Mouse (Mus musculus): ENCODE data around the gene Pkn2. TPM values are rescaled to one million over a fixed set of nuclear protein-coding genes. Genes with fewer than 3 reads are reported as not detected.

The Pkn2 gene
- polyA plus RNA-seq, 1 experiment: 7.6 TPM

GRCm38 (mm10) chr3:142811582-142811981, 70.2 kb downstream of the Pkn2 start:
- TF ChIP-seq POLR2A (IDR thresholded peaks at IDR 0.05; ENCODE audit: low read depth, low read length) (no peak), CTCF (IDR thresholded peaks at IDR 0.05; ENCODE audit: extremely low read depth, insufficient read depth, insufficient read length, insufficient replicate concordance) (no peak)
- 94% methylated on average over 3 of the region's 3 CpGs for WGBS
- H3K4me3 ChIP-seq (ENCODE audit: extremely low read depth, insufficient read depth, insufficient read length): no peak overlapping the region
- no peaks in the 10 kb centered on the region for H3K4me1 ChIP-seq (ENCODE audit: control insufficient read depth, insufficient read depth, insufficient read length)
- peaks cover 9% of the 10 kb centered on the region for H3K36me3 ChIP-seq (ENCODE audit: control insufficient read depth, insufficient read depth, low read length)
- no peak overlapping the region for H3K27ac ChIP-seq (ENCODE audit: insufficient read depth, low read length)
- DNase-seq (ENCODE audit: low read depth in 1 of 2, low spot score in 2 of 2): no peak
- no peaks in the 10 kb centered on the region for H3K27me3 ChIP-seq (ENCODE audit: control insufficient read depth, insufficient read depth, low read length)

DNA sequence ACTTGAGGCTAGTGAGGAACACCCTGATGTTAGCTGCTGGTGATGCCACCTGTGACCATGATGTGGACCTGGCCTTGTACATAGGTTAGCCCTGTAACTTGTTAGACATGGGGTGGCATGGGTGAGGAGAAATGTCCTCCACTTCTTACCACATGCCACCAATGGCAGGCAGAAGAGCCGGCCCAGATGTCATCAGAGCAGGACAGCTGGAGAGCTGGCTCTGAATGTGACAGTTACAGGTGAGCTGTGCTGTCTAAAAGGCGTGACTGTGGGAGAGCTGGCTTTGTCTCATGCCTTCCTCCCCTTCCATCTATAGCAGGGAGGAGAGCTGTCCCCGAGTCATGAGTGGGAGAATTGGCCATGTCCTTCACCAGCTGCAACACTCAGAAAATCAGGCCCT, 86.2 kb downstream of the Pkn2 start:
- Histone ChIP-seq H3K27ac (ENCODE audit: insufficient read depth, low read length) (no peak overlapping the region), H3K27me3 (ENCODE audit: control insufficient read depth, insufficient read depth, low read length) (no peaks in the 10 kb centered on the region), H3K36me3 (ENCODE audit: control insufficient read depth, insufficient read depth, low read length) (peaks cover 21% of the 10 kb centered on the region), H3K4me3 (ENCODE audit: extremely low read depth, insufficient read depth, insufficient read length) (no peak overlapping the region), H3K4me1 (ENCODE audit: control insufficient read depth, insufficient read depth, insufficient read length) (no peaks in the 10 kb centered on the region)
- DNase-seq (ENCODE audit: low read depth in 1 of 2, low spot score in 2 of 2): no peak
- TF ChIP-seq CTCF (IDR thresholded peaks at IDR 0.05; ENCODE audit: extremely low read depth, insufficient read depth, insufficient read length, insufficient replicate concordance): no peak
- TF ChIP-seq POLR2A (IDR thresholded peaks at IDR 0.05; ENCODE audit: low read depth, low read length): no peak
- 100% methylated on average over 3 of the region's 3 CpGs for WGBS

DNA sequence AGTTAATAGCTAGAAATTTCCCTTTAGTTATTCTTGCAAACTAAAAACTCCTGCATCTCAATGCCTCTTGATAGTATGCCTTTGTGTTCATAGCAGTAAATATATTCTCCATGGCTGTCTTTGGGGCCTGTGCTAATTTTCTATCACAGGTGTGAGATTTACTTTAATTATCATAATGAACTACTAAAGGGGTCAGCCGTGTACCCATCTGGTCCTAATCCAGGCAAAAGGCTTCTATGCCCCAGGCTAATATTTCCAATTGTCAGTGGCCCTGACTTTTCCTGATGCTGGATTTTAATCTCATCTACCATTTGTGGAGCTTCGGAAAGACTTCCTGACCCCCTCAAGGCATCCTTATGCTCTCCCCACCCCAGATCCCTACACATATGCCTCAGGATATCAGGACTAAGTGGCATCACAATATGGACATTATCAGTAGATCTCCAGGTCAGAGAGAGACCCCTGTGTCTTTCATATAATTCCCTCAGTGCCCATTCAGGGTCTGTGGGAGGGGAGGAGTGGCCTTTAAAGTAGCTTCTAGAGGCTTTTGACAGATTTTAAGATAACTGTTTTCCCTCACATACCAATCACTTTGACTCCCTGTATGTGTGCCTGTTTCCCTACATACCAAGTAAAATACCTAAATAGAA, 95.3 kb downstream of the Pkn2 start:
- TF ChIP-seq CTCF (IDR thresholded peaks at IDR 0.05; ENCODE audit: extremely low read depth, insufficient read depth, insufficient read length, insufficient replicate concordance): no peak
- TF ChIP-seq POLR2A (IDR thresholded peaks at IDR 0.05; ENCODE audit: low read depth, low read length): no peak
- Histone ChIP-seq H3K36me3 (ENCODE audit: control insufficient read depth, insufficient read depth, low read length) (peaks cover 34% of the 10 kb centered on the region), H3K4me3 (ENCODE audit: extremely low read depth, insufficient read depth, insufficient read length) (no peak overlapping the region), H3K4me1 (ENCODE audit: control insufficient read depth, insufficient read depth, insufficient read length) (no peaks in the 10 kb centered on the region), H3K27me3 (ENCODE audit: control insufficient read depth, insufficient read depth, low read length) (no peaks in the 10 kb centered on the region), H3K27ac (ENCODE audit: insufficient read depth, low read length) (no peak overlapping the region)
- DNase-seq (ENCODE audit: low read depth in 1 of 2, low spot score in 2 of 2): no peak
- WGBS: 95% methylated on average over 2 of the region's 2 CpGs

DNA sequence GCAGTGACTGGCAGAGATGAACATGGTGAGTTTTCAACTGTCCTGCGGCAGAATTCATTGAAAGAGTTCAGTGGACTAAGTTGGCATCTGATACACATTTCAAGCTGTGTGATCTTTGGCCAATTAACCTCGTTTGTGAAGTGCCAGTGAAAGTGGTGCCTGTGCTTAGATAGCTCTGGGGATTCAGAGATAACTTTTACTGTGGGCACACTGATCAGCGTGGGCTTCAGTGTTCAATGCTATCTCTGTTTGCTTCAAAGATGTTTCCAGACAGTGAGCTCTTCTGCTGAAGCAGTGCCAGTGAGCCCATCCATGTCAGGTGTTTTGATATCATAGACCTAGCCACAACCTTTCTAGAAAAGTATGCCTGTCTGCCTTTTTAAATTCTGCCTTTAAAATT, 104.6 kb downstream of the Pkn2 start:
- peaks cover 32% of the 10 kb centered on the region for H3K36me3 ChIP-seq (ENCODE audit: control insufficient read depth, insufficient read depth, low read length)
- H3K4me1 ChIP-seq (ENCODE audit: control insufficient read depth, insufficient read depth, insufficient read length): no peaks in the 10 kb centered on the region
- TF ChIP-seq POLR2A (IDR thresholded peaks at IDR 0.05; ENCODE audit: low read depth, low read length): no peak
- TF ChIP-seq CTCF (IDR thresholded peaks at IDR 0.05; ENCODE audit: extremely low read depth, insufficient read depth, insufficient read length, insufficient replicate concordance): no peak
- no peaks in the 10 kb centered on the region for H3K27me3 ChIP-seq (ENCODE audit: control insufficient read depth, insufficient read depth, low read length)
- H3K27ac ChIP-seq (ENCODE audit: insufficient read depth, low read length): no peak overlapping the region
- H3K4me3 ChIP-seq (ENCODE audit: extremely low read depth, insufficient read depth, insufficient read length): no peak overlapping the region
- WGBS: 81% methylated on average over 3 of the region's 3 CpGs
- DNase-seq (ENCODE audit: low read depth in 1 of 2, low spot score in 2 of 2): no peak

GRCm38 (mm10) chr3:142773538-142774191, 108.1 kb downstream of the Pkn2 start:
- TF ChIP-seq POLR2A (IDR thresholded peaks at IDR 0.05; ENCODE audit: low read depth, low read length) (no peak), CTCF (IDR thresholded peaks at IDR 0.05; ENCODE audit: extremely low read depth, insufficient read depth, insufficient read length, insufficient replicate concordance) (no peak)
- 84% methylated on average over 4 of the region's 4 CpGs for WGBS
- no peak overlapping the region for H3K4me3 ChIP-seq (ENCODE audit: extremely low read depth, insufficient read depth, insufficient read length)
- peaks cover 9% of the 10 kb centered on the region for H3K36me3 ChIP-seq (ENCODE audit: control insufficient read depth, insufficient read depth, low read length)
- no peak for DNase-seq (ENCODE audit: low read depth in 1 of 2, low spot score in 2 of 2)
- no peak overlapping the region for H3K27ac ChIP-seq (ENCODE audit: insufficient read depth, low read length)
- no peaks in the 10 kb centered on the region for H3K4me1 ChIP-seq (ENCODE audit: control insufficient read depth, insufficient read depth, insufficient read length)
- no peaks in the 10 kb centered on the region for H3K27me3 ChIP-seq (ENCODE audit: control insufficient read depth, insufficient read depth, low read length)

DNA sequence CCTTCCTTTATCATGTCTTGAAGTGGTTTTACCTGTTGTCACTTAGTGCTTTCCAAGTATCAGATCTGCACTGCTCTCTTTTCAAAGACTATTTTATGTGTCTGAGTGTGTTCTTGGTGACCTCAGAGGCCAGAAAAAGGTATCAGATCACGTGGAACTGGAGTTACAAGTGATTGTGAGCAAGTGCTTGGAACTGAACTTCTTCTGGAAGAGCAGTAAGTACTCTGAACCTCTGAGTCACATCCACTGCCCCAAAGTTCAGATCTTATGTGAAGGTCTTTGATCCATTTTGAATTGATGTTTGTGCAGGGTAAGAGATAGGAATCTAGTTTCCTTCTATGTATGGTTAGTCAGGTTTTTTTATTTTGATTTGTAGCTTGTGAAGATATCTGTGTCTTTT, 111.3 kb downstream of the Pkn2 start:
- no peaks in the 10 kb centered on the region for H3K27me3 ChIP-seq (ENCODE audit: control insufficient read depth, insufficient read depth, low read length)
- H3K36me3 ChIP-seq (ENCODE audit: control insufficient read depth, insufficient read depth, low read length): peaks cover 6% of the 10 kb centered on the region
- TF ChIP-seq CTCF (IDR thresholded peaks at IDR 0.05; ENCODE audit: extremely low read depth, insufficient read depth, insufficient read length, insufficient replicate concordance) (no peak), POLR2A (IDR thresholded peaks at IDR 0.05; ENCODE audit: low read depth, low read length) (no peak)
- H3K4me1 ChIP-seq (ENCODE audit: control insufficient read depth, insufficient read depth, insufficient read length): peaks cover 7% of the 10 kb centered on the region
- 63% methylated on average over 1 of the region's 1 CpGs for WGBS
- H3K27ac ChIP-seq (ENCODE audit: insufficient read depth, low read length): no peak overlapping the region
- H3K4me3 ChIP-seq (ENCODE audit: extremely low read depth, insufficient read depth, insufficient read length): no peak overlapping the region
- DNase-seq (ENCODE audit: low read depth in 1 of 2, low spot score in 2 of 2): no peak

DNA sequence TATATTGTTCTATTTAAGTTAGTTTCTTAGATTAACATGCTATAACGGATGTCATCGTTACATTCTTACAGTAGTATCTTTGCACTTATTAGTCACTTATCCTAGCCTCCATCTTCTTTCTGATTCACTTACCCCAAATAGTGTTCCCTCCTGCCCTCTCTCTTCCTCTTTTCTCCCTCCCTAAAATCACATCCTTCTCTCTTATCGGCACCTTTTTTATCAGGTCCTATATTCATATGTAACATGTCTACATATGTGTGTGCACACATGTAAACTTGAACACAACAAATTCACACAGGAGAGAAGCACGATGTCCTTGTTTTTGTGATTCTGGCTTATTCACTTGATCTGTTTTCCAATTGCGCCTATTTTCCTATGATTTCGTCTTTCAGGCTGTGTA, 113.3 kb downstream of the Pkn2 start:
- no peak overlapping the region for H3K27ac ChIP-seq (ENCODE audit: insufficient read depth, low read length)
- DNase-seq (ENCODE audit: low read depth in 1 of 2, low spot score in 2 of 2): no peak
- H3K4me3 ChIP-seq (ENCODE audit: extremely low read depth, insufficient read depth, insufficient read length): no peak overlapping the region
- WGBS: 92% methylated on average over 6 of the region's 6 CpGs
- peaks cover 6% of the 10 kb centered on the region for H3K36me3 ChIP-seq (ENCODE audit: control insufficient read depth, insufficient read depth, low read length)
- H3K27me3 ChIP-seq (ENCODE audit: control insufficient read depth, insufficient read depth, low read length): no peaks in the 10 kb centered on the region
- peaks cover 7% of the 10 kb centered on the region for H3K4me1 ChIP-seq (ENCODE audit: control insufficient read depth, insufficient read depth, insufficient read length)
- no peak for TF ChIP-seq POLR2A (IDR thresholded peaks at IDR 0.05; ENCODE audit: low read depth, low read length)
- no peak for TF ChIP-seq CTCF (IDR thresholded peaks at IDR 0.05; ENCODE audit: extremely low read depth, insufficient read depth, insufficient read length, insufficient replicate concordance)

All from spleen, adult 2 months (tissue).